Mouse (Mus musculus): ENCODE results near the gene Nr4a1. TPM values are rescaled to one million over a fixed set of nuclear protein-coding genes. Genes with fewer than 3 reads are reported as not detected.

Nr4a1 gene
- polyA plus RNA-seq, 1 experiment, result 12.4 TPM

- peak; percentile 66 for DNase-seq (ENCODE audit: low spot score)
Observed at GRCm38 (mm10) chr15:101315832-101316231, 61.8 kb downstream of the Nr4a1 start.

DNA sequence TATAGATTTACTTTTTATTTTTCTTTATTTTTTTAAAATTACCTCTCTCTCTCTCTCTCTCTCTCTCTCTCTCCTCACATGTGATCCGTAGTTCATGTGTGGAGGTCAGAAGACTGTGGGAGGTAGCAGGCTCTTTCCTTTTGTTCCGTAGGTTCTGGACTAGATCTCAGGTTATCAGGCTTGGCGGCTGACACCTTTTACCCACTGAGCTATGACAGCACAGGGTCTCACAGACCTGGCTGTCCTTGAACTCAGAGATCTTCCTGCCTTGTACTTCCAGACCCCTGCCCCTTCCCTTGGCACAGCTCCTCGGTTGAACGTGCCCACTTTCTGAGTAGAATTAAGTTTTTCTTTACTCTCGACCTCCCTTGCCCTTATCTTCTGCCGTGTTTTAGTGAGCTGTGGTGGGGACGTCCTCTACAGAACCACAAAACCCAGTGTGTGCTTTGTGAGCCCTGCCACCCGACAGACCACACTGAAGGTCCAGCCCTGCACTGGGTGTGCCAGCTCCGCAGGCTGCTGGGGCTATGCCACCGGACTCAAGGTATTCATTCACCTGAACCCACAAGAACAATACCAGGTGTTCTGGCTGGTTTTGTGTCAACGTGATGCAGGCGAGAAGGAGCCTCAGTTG lies 62.3 kb downstream of the Nr4a1 start:
- DNase-seq (ENCODE audit: low spot score), result no peak

- DNase-seq (ENCODE audit: low spot score), result no peak
Observed at GRCm38 (mm10) chr15:101316913-101317813, 63.1 kb downstream of the Nr4a1 start.

DNA sequence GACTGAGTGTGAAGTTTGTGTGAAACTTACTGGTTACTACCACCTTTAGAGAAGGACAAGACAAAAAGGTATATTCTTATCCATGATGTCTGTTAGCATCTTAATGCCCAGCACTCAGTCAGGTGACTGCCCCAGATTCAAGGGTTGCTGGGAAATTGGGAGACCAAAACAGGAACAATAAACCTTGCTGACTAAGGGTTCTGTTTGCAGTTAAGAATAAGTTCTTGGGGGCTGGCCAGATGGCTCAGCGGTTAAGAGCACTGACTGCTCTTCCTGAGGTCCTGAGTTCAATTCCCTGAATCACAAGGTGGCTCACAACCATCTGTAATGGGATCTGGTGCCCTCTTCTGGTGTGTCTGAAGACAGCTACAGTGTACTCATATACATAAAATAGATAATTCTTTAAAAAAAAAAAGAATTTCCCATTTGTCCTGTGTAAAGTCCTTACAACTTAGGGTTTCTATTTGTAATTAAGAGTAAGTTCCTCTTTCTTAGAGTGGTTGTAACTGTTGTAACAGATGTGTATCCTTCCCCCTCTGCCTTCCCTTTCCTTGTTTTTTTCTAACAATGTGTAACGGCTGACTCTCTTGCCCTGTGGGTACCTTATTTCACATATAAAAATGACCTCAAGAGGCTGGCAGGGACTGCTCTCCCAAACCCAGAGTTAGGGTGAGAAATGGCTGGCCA lies 63.9 kb downstream of the Nr4a1 start:
- no peak for DNase-seq (ENCODE audit: low spot score)

DNA sequence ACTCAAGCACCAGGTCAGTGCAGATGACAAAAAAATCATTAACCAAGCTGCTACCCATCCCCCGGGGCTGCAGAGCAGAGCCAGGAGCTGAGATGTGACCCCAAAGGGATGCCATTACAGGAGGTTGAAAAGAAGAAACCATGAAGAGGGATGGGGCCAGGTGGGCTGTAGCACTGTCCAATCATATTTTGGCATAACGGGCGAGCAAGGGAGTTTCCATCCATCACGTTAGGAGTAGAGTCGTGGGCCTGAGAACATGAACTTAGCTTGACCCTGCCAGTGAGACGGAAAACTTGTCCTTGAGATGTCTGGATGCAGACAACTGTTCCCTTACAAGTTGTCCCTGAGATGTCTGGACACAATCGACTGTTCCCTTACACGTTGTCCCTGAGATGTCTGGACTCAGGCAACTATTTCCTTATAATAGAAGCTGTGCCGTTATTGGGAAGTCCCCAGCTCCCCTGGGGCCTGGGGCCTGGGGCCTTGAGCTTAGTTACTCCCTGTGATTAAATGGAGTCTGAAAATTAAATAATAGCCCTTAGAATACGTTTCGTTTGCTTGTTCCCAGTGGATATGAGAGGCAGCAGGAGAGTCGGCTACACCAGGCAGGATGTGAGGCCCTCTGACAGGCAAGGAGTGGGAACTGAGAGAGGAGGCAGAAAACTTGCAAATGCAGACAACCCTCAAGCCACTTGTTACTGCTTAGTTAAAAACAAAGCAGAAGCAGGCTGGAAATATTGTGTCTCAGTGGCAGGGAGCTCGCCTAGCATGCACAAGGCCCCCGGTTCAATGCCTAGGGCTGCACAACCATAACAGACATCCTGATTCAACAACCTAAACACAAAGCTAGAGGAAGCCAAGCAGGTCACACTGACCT lies 65.1 kb downstream of the Nr4a1 start:
- DNase-seq (ENCODE audit: low spot score), result no peak

GRCm38 (mm10) chr15:101320010-101320617 lies 66.0 kb downstream of the Nr4a1 start:
- DNase-seq (ENCODE audit: low spot score), result no peak

- no peak for DNase-seq (ENCODE audit: low spot score)
Observed at GRCm38 (mm10) chr15:101320618-101321041, 66.6 kb downstream of the Nr4a1 start.

- DNase-seq (ENCODE audit: low spot score), result no peak
Observed at GRCm38 (mm10) chr15:101321126-101321525, 67.1 kb downstream of the Nr4a1 start.

GRCm38 (mm10) chr15:101322106-101322505 lies 68.0 kb downstream of the Nr4a1 start:
- DNase-seq (ENCODE audit: low spot score), result no peak

DNA sequence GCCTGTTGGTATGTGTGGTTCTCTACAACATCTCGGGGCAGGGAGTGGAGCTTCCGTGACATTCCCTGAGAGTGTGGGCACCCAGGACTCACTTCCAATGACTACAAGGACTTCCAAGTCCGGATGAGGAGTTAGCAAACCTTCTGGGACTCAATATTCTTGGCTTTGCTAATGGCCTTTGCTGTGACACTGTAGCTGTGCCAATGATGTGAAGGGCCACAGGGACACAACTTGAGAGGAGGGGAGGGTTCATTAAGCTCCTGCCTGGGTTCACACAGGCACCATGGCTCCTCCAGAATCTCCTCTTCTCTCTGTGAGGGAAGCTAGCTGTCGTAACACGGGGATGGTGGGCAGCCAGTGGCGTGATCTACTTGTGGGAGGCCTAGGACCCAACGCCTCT lies 68.6 kb downstream of the Nr4a1 start:
- no peak for DNase-seq (ENCODE audit: low spot score)

GRCm38 (mm10) chr15:101323511-101323910 lies 69.4 kb downstream of the Nr4a1 start:
- no peak for DNase-seq (ENCODE audit: low spot score)

Other genes with a start within 250 kb of the Nr4a1 start
- 0.09 and 0.15 TPM in 2 replicates for gene Gm47841, start 206.9 kb upstream of the Nr4a1 start, polyA plus RNA-seq (2012; rRNA removed)
- 7.3 and 7.5 TPM in 2 replicates for gene Fignl2, start 175.7 kb upstream of the Nr4a1 start, polyA plus RNA-seq (2012; rRNA removed)
- not detected in 2 replicates for gene Ankrd33, start 138.5 kb upstream of the Nr4a1 start, polyA plus RNA-seq (2012; rRNA removed)
- gene Acvrl1, start 125.7 kb upstream of the Nr4a1 start, polyA plus RNA-seq (2012; rRNA removed), result 65.7 and 69.9 TPM in 2 replicates
- 24.8 and 27.1 TPM in 2 replicates for gene Acvr1b, start 80.2 kb upstream of the Nr4a1 start, polyA plus RNA-seq (2012; rRNA removed)
- 8.7 and 9.7 TPM in 2 replicates for gene Grasp, start 30.1 kb upstream of the Nr4a1 start, polyA plus RNA-seq (2012; rRNA removed)
- gene Atg101, start 30.0 kb downstream of the Nr4a1 start, polyA plus RNA-seq (2012; rRNA removed), result 40.5 and 54.0 TPM in 2 replicates
- 2.2 and 3.5 TPM in 2 replicates for gene 6030408B16Rik, start 38.9 kb downstream of the Nr4a1 start, polyA plus RNA-seq (2012; rRNA removed)
- gene Krt80, start 115.9 kb downstream of the Nr4a1 start, polyA plus RNA-seq (2012; rRNA removed), result 4.8 and 6.2 TPM in 2 replicates
- 711 and 749 TPM in 2 replicates for gene Krt7, start 156.8 kb downstream of the Nr4a1 start, polyA plus RNA-seq (2012; rRNA removed)
- gene Krt87, start 184.5 kb downstream of the Nr4a1 start, polyA plus RNA-seq (2012; rRNA removed), result 0.03 and 0.15 TPM in 2 replicates
- 0.13 and 0.39 TPM in 2 replicates for gene Krt88, start 193.5 kb downstream of the Nr4a1 start, polyA plus RNA-seq (2012; rRNA removed)
- gene Krt81, start 209.5 kb downstream of the Nr4a1 start, polyA plus RNA-seq (2012; rRNA removed), result not detected in 2 replicates
- not detected in 2 replicates for gene Krt86, start 219.2 kb downstream of the Nr4a1 start, polyA plus RNA-seq (2012; rRNA removed)
- 0.09 TPM in 1 of 2 replicates, not detected in the other for gene Krt83, start 237.2 kb downstream of the Nr4a1 start, polyA plus RNA-seq (2012; rRNA removed)